Mouse (Mus musculus) cortical plate, adult 2 months (tissue): ENCODE measurements around the gene Etv1. TPM values are rescaled to one million over a fixed set of nuclear protein-coding genes. Genes with fewer than 3 reads are reported as not detected.

ENCODE experiments used
- H3K27ac ChIP-seq: fragments of 200-500 bp; 2 replicates; pipeline ENCODE4 v1.5.1; 2012; ENCODE audit warnings: low read length, control low read depth, inconsistent platforms; ENCODE audit not compliant: insufficient read depth
- H3K4me1 ChIP-seq: fragments of 200-500 bp; 2 replicates; pipeline ENCODE4 v1.6.1; 2011; ENCODE audit warnings: low read length; ENCODE audit not compliant: control insufficient read depth, insufficient read depth
- H3K4me3 ChIP-seq: fragments of 200-500 bp; 2 replicates; pipeline ENCODE4 v1.5.1; 2011; ENCODE audit warnings: mild to moderate bottlenecking, low read length, control low read depth; ENCODE audit not compliant: insufficient read depth
- CTCF ChIP-seq: fragments of 200-500 bp; IDR thresholded peaks from 2 replicates; pipeline ENCODE4 v1.5.1; 2011; ENCODE audit warnings: mild to moderate bottlenecking, control low read depth, low read length; ENCODE audit not compliant: insufficient read depth; ENCODE audit errors: extremely low read depth
- POLR2A ChIP-seq: fragments of 200-500 bp; IDR thresholded peaks from 2 replicates; pipeline ENCODE4 v1.6.1; 2011; ENCODE audit warnings: mild to moderate bottlenecking, low read length, control low read depth; ENCODE audit not compliant: insufficient read depth; ENCODE audit errors: extremely low read depth
- polyA plus RNA-seq: library from polyadenylated mRNA; depleted of rRNA; stranded (reverse); fragments of >200 nt; gene quantifications from 2 replicates; pipeline ENCODE4 v1.2.3, GENCODE M21; 2012

Gene Etv1
- polyA plus RNA-seq, 1 experiment = 34.6 TPM

DNA sequence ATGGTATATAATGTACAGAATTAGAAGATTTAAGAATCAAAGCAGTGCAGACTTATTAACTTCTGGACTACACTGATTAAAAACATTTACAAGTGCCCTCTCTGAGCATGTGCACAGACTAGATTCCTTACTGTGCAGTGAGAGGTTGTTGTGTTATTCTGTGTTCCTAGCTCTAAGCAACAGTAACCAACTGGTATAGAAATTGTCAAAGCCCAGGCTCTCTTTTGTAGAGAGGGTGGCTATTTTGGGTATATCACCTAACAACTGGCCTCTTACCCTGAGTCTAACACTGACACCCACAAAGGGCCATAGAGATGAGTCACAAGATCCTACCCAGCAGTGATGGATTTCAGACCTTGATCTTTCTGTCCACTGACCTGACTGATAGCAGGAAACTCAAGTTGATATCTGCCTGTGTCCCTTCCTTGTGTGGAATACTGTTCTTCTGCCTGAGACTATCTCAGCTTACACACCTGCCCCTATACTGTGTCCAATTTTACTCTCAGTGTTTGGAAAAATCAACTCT, 95.4 kb downstream of the Etv1 start:
- TF ChIP-seq CTCF = no peak
- no peak for TF ChIP-seq POLR2A
- H3K4me3 ChIP-seq = no peak overlapping the region
- H3K27ac ChIP-seq = no peak overlapping the region
- no peaks in the 10 kb centered on the region for H3K4me1 ChIP-seq

GRCm38 (mm10) chr12:38904516-38904915, 125.3 kb downstream of the Etv1 start:
- TF ChIP-seq POLR2A = no peak
- no peak for TF ChIP-seq CTCF
- Histone ChIP-seq H3K4me3 (no peak overlapping the region), H3K4me1 (no peaks in the 10 kb centered on the region), H3K27ac (no peak overlapping the region)

GRCm38 (mm10) chr12:38906314-38906713, 127.1 kb downstream of the Etv1 start:
- TF ChIP-seq POLR2A (no peak), CTCF (no peak)
- Histone ChIP-seq H3K4me1 (no peaks in the 10 kb centered on the region), H3K4me3 (no peak overlapping the region)

DNA sequence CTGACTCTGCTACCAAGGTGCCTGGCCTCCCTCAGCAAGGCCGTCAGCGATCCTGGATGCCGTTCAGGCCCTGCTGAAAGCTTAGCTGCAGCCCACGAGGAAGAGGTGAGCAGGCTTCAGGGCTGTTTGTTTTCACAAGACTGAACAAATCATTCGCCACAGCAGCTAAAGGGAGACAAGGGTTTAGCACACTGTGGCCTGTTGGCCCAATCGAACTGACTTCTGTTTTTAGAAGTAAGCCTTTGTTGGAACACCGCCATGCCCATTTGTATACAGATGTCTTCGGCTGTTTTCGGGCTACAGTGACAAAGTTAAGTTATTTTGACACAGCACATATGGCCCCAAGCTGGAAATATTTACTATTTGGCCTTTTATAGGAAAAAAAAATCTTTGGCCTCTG, 127.6 kb downstream of the Etv1 start:
- H3K4me1 ChIP-seq = no peaks in the 10 kb centered on the region
- no peak overlapping the region for H3K4me3 ChIP-seq
- H3K27ac ChIP-seq = no peak overlapping the region
- no peak for TF ChIP-seq POLR2A
- no peak for TF ChIP-seq CTCF

More at GRCm38 (mm10) chr12:38906314-38906713, 127.1 kb downstream of the Etv1 start:
- no peak overlapping the region for H3K27ac ChIP-seq

- H3K4me3 ChIP-seq = no peak overlapping the region
- H3K27ac ChIP-seq = no peak overlapping the region
- H3K4me1 ChIP-seq = no peaks in the 10 kb centered on the region
- TF ChIP-seq CTCF (no peak), POLR2A (no peak)
These were observed 129.8 kb downstream of the Etv1 start for GRCm38 (mm10) chr12:38908947-38909346.
